In genomic region chr11:60416590-60416962, GRCm38 (mm10) we compare ENCODE assay signal across 8 mouse cellular contexts. TPM values are rescaled to one million over a fixed set of nuclear protein-coding genes. Genes with fewer than 3 reads are reported as not detected.
DNase-seq lines count a peak whose midpoint lies in the region; ATAC-seq and TF ChIP-seq lines count a peak whose summit lies in the region.

No protein-coding gene starts in this region.

- H3K36me3 ChIP-seq in heart, embryonic 10.5 days: no peaks in the 10 kb centered on the region
- peaks cover 37% of the 10 kb centered on the region for H3K36me3 ChIP-seq in E14TG2a.4 (ENCODE audit: insufficient read depth, low read length)
- H3K36me3 ChIP-seq in megakaryocyte, embryonic 14.5 days (replicated peaks; ENCODE audit: low read length): peaks cover 9% of the 10 kb centered on the region

- H3K4me3 ChIP-seq in heart, embryonic 10.5 days: peak overlapping the region; percentile 84
- peak overlapping the region; percentile 96 for H3K4me3 ChIP-seq in E14TG2a.4 (replicated peaks; ENCODE audit: low read length)
- peak overlapping the region; percentile 98 for H3K4me3 ChIP-seq in megakaryocyte, embryonic 14.5 days (replicated peaks)

- H3K9me3 ChIP-seq in heart, embryonic 10.5 days: no peaks in the 10 kb centered on the region
- H3K9me3 ChIP-seq in E14TG2a.4 (ENCODE audit: low read length): no peaks in the 10 kb centered on the region
- H3K9me3 ChIP-seq in megakaryocyte, embryonic 14.5 days: no peaks in the 10 kb centered on the region

- WGBS in heart, embryonic 10.5 days: under 1% methylated on average over 21 of the region's 21 CpGs

- no peaks in the 10 kb centered on the region for H3K27me3 ChIP-seq in heart, embryonic 10.5 days (ENCODE audit: insufficient read depth, poor library complexity, severe bottlenecking)
- no peaks in the 10 kb centered on the region for H3K27me3 ChIP-seq in E14TG2a.4 (ENCODE audit: insufficient read depth, low read length)
- no peaks in the 10 kb centered on the region for H3K27me3 ChIP-seq in megakaryocyte, embryonic 14.5 days (replicated peaks)

- H3K27ac ChIP-seq in heart, embryonic 10.5 days: peak overlapping the region; percentile 92

- TF ChIP-seq CTCF in E14TG2a.4 (conservative IDR thresholded peaks at IDR 0.05; ENCODE audit: low read length): no peak

- intact Hi-C loops in gastrocnemius, postnatal 14 days (cut with DNase I; ENCODE audit: low total_unique reads): loop anchor here (10.0 kb wide), 2 partner anchors 62 to 312 kb away; partner anchors contain the start of genes Drc3, Rai1 and Tom1l2

- peak; percentile 12 for ATAC-seq in granulocyte monocyte progenitor cell, adult 5-6 weeks (replicated peaks; ENCODE audit: poor library complexity, severe bottlenecking)

- peaks cover 30% of the 10 kb centered on the region for H3K4me1 ChIP-seq in heart, embryonic 10.5 days
- H3K4me1 ChIP-seq in E14TG2a.4 (replicated peaks; ENCODE audit: low read depth, low read length): peaks cover 47% of the 10 kb centered on the region
- H3K4me1 ChIP-seq in megakaryocyte, embryonic 14.5 days: peaks cover 62% of the 10 kb centered on the region

- DNase-seq in heart, embryonic 10.5 days (ENCODE audit: low spot score): no peak
- no peak for DNase-seq in heart, adult 18-20 months
- no peak for DNase-seq in spleen, postnatal 14 days (ENCODE audit: low spot score in 2 of 2)
- no peak for DNase-seq in gastrocnemius, postnatal 14 days
- DNase-seq in kidney, adult 11 months: no peak

RNA-seq across cellular contexts. Expression of gene Gid4, which starts 0.4 kb away (rescaled TPM):
- polyA plus RNA-seq in heart, embryonic 10.5 days (2016; fragmentation: Nextera tagmentation; extraction: Ambion mirVana): 17.1 and 20.6 TPM in 2 replicates
- total RNA-seq in heart, adult 18-20 months (2021): 10 to 100 TPM; 41.2 to 48.6 TPM
- total RNA-seq in granulocyte monocyte progenitor cell, adult 5-6 weeks (2014; fragmentation: Nextera tagmentation): 22.3 and 25.4 TPM in 2 replicates
- total RNA-seq in granulocyte monocyte progenitor cell, adult 5-6 weeks (2017): 28.5 and 29.5 TPM in 2 replicates
- polyA plus RNA-seq in megakaryocyte, embryonic 14.5 days (2012; ENCODE audit: insufficient read depth, low replicate concordance): 7.1 and 18.8 TPM in 2 replicates
- 10 to 100 TPM; 21.3 to 22.5 TPM for total RNA-seq in gastrocnemius, postnatal 14 days (2021)

RNA-seq across cellular contexts. Expression of gene Atpaf2, which starts 1.7 kb away (rescaled TPM):
- 61.7 and 63.8 TPM in 2 replicates for polyA plus RNA-seq in heart, embryonic 10.5 days (2016; fragmentation: Nextera tagmentation; extraction: Ambion mirVana)
- 10 to 100 TPM; 43.0 to 49.2 TPM for total RNA-seq in heart, adult 18-20 months (2021)
- 26.8 and 31.7 TPM in 2 replicates for total RNA-seq in granulocyte monocyte progenitor cell, adult 5-6 weeks (2014; fragmentation: Nextera tagmentation)
- total RNA-seq in granulocyte monocyte progenitor cell, adult 5-6 weeks (2017): 49.5 and 52.1 TPM in 2 replicates
- polyA plus RNA-seq in megakaryocyte, embryonic 14.5 days (2012; ENCODE audit: insufficient read depth, low replicate concordance): 19.4 and 40.7 TPM in 2 replicates
- total RNA-seq in gastrocnemius, postnatal 14 days (2021): 10 to 100 TPM; 25.3 to 30.4 TPM

RNA-seq across cellular contexts. Expression of gene Drg2, which starts 37.8 kb away (rescaled TPM):
- 87.6 and 112 TPM in 2 replicates for polyA plus RNA-seq in heart, embryonic 10.5 days (2016; fragmentation: Nextera tagmentation; extraction: Ambion mirVana)
- 10 to 100 TPM; 26.4 to 30.5 TPM for total RNA-seq in heart, adult 18-20 months (2021)
- 49.1 and 60.9 TPM in 2 replicates for total RNA-seq in granulocyte monocyte progenitor cell, adult 5-6 weeks (2014; fragmentation: Nextera tagmentation)
- total RNA-seq in granulocyte monocyte progenitor cell, adult 5-6 weeks (2017): 73.4 and 76.4 TPM in 2 replicates
- polyA plus RNA-seq in megakaryocyte, embryonic 14.5 days (2012; ENCODE audit: insufficient read depth, low replicate concordance): 36.8 and 100 TPM in 2 replicates
- 10 to 100 TPM; 23.7 to 28.5 TPM for total RNA-seq in gastrocnemius, postnatal 14 days (2021)

RNA-seq across cellular contexts. Expression of gene Myo15, which starts 52.6 kb away (rescaled TPM):
- 0.25 and 0.28 TPM in 2 replicates for polyA plus RNA-seq in heart, embryonic 10.5 days (2016; fragmentation: Nextera tagmentation; extraction: Ambion mirVana)
- total RNA-seq in heart, adult 18-20 months (2021): not detected
- not detected in 2 replicates for total RNA-seq in granulocyte monocyte progenitor cell, adult 5-6 weeks (2014; fragmentation: Nextera tagmentation)
- 0.30 TPM in 1 of 2 replicates, not detected in the other for total RNA-seq in granulocyte monocyte progenitor cell, adult 5-6 weeks (2017)
- not detected in 2 replicates for polyA plus RNA-seq in megakaryocyte, embryonic 14.5 days (2012; ENCODE audit: insufficient read depth, low replicate concordance)
- under 1 TPM in 1 of 2 experiments, not detected in 1; 0.04 TPM for total RNA-seq in gastrocnemius, postnatal 14 days (2021)
